Mouse (Mus musculus): ENCODE measurements around the gene Dram1. TPM values are rescaled to one million over a fixed set of nuclear protein-coding genes. Genes with fewer than 3 reads are reported as not detected.

Dram1 gene
- polyA plus RNA-seq, 1 experiment from 2014 or later = 0.49 TPM

DNA sequence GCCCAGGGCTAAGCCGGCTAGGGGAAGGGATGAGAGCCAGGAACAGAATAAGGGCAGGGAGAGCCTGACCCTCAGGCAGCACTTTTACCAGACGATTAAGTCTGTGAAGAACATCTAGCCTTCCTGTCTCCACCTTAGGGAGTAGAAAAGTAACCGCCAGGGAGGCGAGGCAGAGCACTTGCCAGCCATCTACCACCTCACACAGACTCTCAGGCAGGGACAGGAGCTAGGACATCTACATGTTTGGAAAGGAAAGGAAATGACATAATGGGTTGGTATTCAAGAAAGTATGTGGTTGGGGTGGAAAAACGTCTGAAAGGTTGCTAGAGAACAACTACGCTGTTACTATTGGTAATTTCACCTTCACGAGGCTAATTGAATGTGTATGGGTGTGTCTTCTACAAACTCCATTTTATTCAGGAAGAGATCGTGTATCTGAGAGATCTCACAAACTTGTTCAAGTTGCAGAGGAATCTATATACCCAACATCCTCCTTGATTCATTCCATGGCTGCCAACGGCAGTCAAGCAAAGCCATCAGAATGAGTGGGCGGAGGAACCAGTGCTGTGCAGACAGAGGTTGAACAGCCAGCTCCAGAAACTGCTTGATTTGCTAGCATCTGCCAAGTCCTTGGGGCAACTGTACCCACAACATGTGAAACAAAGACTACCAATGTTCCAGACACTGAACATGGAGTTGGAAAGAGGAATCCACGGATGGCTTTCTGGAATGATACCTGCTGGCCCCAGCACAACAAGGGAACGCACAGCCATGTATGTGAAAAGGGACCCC, 32.2 kb downstream of the Dram1 start:
- Histone ChIP-seq H3K4me1 (replicated peaks) (peaks cover 7% of the 10 kb centered on the region), H3K27me3 (no peaks in the 10 kb centered on the region), H3K9ac (replicated peaks) (no peak overlapping the region), H3K4me2 (no peak overlapping the region), H3K27ac (no peak overlapping the region), H3K9me3 (no peaks in the 10 kb centered on the region), H3K36me3 (no peaks in the 10 kb centered on the region), H3K4me3 (replicated peaks) (no peak overlapping the region)
- 76% methylated on average over 12 of the region's 12 CpGs for WGBS
- no peak for ATAC-seq (ENCODE audit: insufficient number of reproducible peaks, insufficient read depth, low FRiP score, low TSS enrichment, low read depth)

DNA sequence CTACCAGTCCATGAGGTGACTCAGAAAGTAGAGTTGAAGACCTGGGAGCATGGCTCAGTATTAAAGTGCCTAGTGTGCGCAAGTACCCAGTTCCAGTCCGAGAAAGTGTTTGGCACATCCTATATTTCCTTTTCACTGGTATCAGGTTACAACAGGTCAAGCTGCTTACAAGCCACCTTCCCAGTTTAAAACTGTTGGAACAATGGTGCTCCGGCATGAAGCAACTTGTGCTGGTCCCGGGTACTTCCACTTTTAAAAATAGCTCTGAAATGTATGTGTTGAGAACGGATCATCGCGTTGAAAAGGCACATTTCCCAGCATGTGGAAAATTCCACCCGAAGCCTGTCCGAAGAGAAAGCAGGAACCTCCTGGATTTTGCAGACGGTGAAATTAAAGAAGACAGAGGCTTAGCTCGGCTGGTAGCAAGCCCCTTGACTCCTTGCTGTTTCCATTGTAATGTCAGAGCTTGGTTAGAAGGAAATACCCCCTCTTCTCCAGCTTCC, 32.9 kb downstream of the Dram1 start:
- Histone ChIP-seq H3K27me3 (no peaks in the 10 kb centered on the region), H3K36me3 (no peaks in the 10 kb centered on the region), H3K9me3 (no peaks in the 10 kb centered on the region), H3K9ac (replicated peaks) (no peak overlapping the region), H3K4me2 (no peak overlapping the region), H3K27ac (no peak overlapping the region), H3K4me1 (replicated peaks) (peaks cover 7% of the 10 kb centered on the region; the same call in 1 of the 2 replicates), H3K4me3 (replicated peaks) (no peak overlapping the region)
- no peak for ATAC-seq (ENCODE audit: insufficient number of reproducible peaks, insufficient read depth, low FRiP score, low TSS enrichment, low read depth)
- WGBS = 63% methylated on average over 11 of the region's 11 CpGs

DNA sequence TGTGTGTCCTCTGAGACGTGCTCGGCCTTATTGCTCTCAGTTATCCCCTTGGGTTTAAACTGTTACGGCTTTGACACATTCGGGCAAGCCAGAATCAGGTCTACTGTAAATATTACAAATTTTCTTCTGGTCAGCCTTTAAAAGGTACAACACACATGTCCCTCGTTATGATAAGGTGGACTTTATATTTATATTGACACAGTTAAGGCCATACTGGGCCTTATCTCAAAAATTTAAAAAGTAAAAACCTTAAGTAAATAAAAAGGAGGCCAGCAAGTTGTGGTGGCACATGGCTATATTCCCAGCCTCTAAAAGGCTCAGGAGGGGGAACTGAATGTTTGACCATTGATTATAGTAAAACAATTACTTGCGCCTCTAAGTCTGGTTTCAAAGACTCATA, 37.5 kb downstream of the Dram1 start:
- Histone ChIP-seq H3K4me1 (replicated peaks) (no peaks in the 10 kb centered on the region), H3K27ac (no peak overlapping the region), H3K9me3 (no peaks in the 10 kb centered on the region), H3K4me2 (no peak overlapping the region), H3K9ac (replicated peaks) (no peak overlapping the region), H3K4me3 (replicated peaks) (no peak overlapping the region), H3K27me3 (no peaks in the 10 kb centered on the region), H3K36me3 (no peaks in the 10 kb centered on the region)
- 75% methylated on average over 6 of the region's 6 CpGs for WGBS
- no peak for ATAC-seq (ENCODE audit: insufficient number of reproducible peaks, insufficient read depth, low FRiP score, low TSS enrichment, low read depth)

DNA sequence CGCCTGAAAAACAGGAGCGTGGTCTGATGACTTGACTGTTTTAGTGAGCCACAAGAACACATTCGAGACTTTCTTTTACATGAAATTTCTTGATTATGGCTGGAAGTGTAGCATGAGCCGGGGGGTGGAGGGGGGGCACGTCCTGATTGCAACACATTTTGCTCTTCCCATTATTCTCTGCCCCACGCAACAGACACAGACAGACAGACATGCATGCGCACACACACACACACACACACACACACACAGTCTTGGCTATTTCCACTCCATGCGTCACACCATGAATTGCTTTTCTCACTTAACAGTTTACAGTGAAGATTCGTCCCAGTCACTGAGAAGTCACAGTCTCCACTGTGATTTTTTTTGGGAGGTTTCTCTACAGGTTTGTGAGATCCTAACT, 38.2 kb downstream of the Dram1 start:
- Histone ChIP-seq H3K27ac (no peak overlapping the region), H3K4me3 (replicated peaks) (no peak overlapping the region), H3K27me3 (no peaks in the 10 kb centered on the region), H3K9ac (replicated peaks) (no peak overlapping the region), H3K4me1 (replicated peaks) (no peaks in the 10 kb centered on the region), H3K4me2 (no peak overlapping the region), H3K36me3 (no peaks in the 10 kb centered on the region), H3K9me3 (no peaks in the 10 kb centered on the region)
- ATAC-seq (ENCODE audit: insufficient number of reproducible peaks, insufficient read depth, low FRiP score, low TSS enrichment, low read depth) = no peak
- 92% methylated on average over 9 of the region's 9 CpGs for WGBS

DNA sequence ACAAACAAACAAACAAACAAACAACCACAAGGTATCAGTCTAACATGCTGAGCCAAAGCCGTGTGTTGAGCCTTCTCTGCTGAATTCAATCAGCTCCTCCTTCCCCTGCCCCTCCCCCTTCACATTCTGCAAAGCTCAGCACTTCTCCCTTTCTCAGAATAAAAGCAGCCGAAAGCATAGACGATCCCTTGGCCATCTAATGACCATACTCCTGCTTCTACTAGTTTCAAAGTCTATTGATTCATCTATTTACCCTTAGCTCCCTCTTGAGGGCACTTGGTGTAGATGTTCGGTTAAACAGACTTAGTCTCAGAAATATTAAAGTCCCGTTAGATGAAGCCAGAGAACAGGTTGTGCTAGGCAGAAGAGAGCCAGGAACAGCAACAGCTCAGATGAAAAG, 48.2 kb downstream of the Dram1 start:
- Histone ChIP-seq H3K4me3 (replicated peaks) (no peak overlapping the region), H3K9ac (replicated peaks) (no peak overlapping the region), H3K4me2 (no peak overlapping the region), H3K9me3 (no peaks in the 10 kb centered on the region; the same call in 1 of the 2 replicates), H3K27ac (no peak overlapping the region), H3K4me1 (replicated peaks) (no peaks in the 10 kb centered on the region), H3K36me3 (no peaks in the 10 kb centered on the region), H3K27me3 (0 out of 2 replicates have a peak, but pooled peaks cover 6% of the 10 kb centered on the region)
- 34% methylated on average over 5 of the region's 5 CpGs for WGBS
- no peak for ATAC-seq (ENCODE audit: insufficient number of reproducible peaks, insufficient read depth, low FRiP score, low TSS enrichment, low read depth)

DNA sequence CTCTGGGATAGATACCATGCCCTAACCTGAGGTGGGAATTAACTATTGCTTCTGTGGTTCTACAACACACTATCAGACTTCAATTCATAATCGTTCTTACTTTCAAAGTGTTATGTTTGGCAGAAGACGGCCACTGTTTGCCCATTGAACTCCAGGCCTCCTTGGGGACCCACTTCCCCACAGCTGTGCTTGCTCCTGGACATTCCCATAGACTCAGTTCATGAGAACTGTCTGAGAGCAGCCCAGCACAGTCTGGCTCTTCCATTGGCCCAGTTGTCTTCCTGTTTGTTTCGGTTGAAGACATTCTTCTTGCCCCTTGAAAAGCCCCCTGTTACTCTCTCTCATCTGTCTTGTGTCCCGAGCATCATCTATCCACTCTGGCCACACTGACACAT, 50.8 kb downstream of the Dram1 start:
- no peaks in the 10 kb centered on the region for H3K36me3 ChIP-seq
- H3K27ac ChIP-seq = no peak overlapping the region
- no peak overlapping the region for H3K9ac ChIP-seq (replicated peaks)
- no peak overlapping the region for H3K4me2 ChIP-seq
- H3K4me3 ChIP-seq (replicated peaks) = no peak overlapping the region
- peaks cover 7% of the 10 kb centered on the region; the same call in 1 of the 2 replicates for H3K27me3 ChIP-seq
- H3K4me1 ChIP-seq (replicated peaks) = no peaks in the 10 kb centered on the region
- ATAC-seq (ENCODE audit: insufficient number of reproducible peaks, insufficient read depth, low FRiP score, low TSS enrichment, low read depth) = no peak
- no peaks in the 10 kb centered on the region for H3K9me3 ChIP-seq
- 67% methylated on average over 4 of the region's 4 CpGs for WGBS

DNA sequence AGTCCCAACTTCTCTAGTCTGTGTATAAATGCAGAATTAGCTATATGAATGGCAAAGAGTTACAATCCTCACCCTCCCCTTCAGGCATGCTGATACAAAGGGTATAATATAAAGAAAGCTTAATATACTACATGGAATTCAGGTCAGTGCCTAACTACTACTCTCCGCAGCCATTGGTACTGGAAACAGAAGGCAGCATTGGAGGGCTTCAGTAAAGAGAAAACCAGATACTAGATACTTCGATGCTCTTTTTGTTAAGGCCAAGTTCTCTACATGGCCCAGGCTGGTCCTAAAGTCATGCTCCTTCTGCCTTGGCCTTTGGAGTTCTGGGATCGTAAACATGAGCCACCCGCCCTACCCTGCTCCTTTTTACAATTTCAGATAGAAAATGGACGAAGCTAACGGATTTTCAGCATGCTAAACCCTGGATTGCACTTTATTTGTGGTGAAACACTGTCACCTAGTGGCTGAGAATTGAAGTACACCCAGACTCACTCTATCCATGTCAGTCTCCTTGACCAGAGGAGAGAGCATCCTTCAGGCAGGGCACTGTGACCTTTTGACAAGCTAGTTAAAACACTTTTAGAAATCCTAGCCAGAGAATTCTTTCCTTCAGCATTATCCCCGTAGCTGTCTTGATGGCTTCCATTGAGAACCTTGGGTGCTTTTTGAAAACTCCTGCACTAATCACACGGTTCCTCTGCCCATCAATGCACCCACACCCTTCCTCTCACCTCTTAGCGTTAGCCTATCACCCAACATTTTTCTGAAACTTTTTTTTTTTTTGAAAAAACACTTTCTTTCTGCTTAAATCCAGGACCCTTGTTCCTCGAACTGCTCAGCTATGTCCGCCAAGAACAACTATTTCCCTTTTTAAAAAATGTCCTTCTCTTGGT, 51.5 kb downstream of the Dram1 start:
- no peak overlapping the region for H3K27ac ChIP-seq
- H3K4me2 ChIP-seq = peak overlapping the region; percentile 36; the same call in 1 of the 2 replicates

DNA sequence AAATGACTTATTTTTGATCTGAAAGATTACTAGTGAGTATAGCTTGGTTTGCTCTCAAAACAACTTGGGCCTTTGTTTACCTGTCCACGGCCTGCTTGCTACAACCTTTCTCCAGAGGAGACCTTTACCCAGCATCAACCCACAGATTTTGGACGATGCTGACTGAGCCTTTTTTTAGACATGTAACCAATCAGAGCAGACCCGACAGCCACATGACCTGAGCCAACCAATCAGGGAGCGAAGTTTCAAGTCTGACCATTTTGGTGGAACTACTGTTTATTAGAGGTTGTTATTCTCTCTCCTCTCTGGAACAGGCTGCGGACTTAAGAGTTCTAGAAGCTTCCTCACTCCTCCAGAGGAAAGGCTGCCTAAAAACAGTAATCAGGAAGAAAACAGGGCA, 57.1 kb downstream of the Dram1 start:
- Histone ChIP-seq H3K27me3 (peaks cover 7% of the 10 kb centered on the region; the same call in 1 of the 2 replicates), H3K4me2 (no peak overlapping the region), H3K36me3 (no peaks in the 10 kb centered on the region), H3K4me1 (replicated peaks) (no peaks in the 10 kb centered on the region), H3K9me3 (no peaks in the 10 kb centered on the region), H3K27ac (no peak overlapping the region), H3K4me3 (replicated peaks) (no peak overlapping the region), H3K9ac (replicated peaks) (no peak overlapping the region)
- no peak for ATAC-seq (ENCODE audit: insufficient number of reproducible peaks, insufficient read depth, low FRiP score, low TSS enrichment, low read depth)
- 85% methylated on average over 5 of the region's 5 CpGs for WGBS

More for the DNA sequence above, 51.5 kb downstream of the Dram1 start:
- WGBS = 47% methylated on average over 11 of the region's 11 CpGs
- peak; percentile 62 for ATAC-seq (ENCODE audit: insufficient number of reproducible peaks, insufficient read depth, low FRiP score, low TSS enrichment, low read depth)
- Histone ChIP-seq H3K4me1 (replicated peaks) (no peaks in the 10 kb centered on the region), H3K36me3 (no peaks in the 10 kb centered on the region), H3K9me3 (no peaks in the 10 kb centered on the region), H3K27me3 (peaks cover 7% of the 10 kb centered on the region; the same call in 1 of the 2 replicates), H3K4me3 (replicated peaks) (no peak overlapping the region), H3K9ac (replicated peaks) (no peak overlapping the region)

DNA sequence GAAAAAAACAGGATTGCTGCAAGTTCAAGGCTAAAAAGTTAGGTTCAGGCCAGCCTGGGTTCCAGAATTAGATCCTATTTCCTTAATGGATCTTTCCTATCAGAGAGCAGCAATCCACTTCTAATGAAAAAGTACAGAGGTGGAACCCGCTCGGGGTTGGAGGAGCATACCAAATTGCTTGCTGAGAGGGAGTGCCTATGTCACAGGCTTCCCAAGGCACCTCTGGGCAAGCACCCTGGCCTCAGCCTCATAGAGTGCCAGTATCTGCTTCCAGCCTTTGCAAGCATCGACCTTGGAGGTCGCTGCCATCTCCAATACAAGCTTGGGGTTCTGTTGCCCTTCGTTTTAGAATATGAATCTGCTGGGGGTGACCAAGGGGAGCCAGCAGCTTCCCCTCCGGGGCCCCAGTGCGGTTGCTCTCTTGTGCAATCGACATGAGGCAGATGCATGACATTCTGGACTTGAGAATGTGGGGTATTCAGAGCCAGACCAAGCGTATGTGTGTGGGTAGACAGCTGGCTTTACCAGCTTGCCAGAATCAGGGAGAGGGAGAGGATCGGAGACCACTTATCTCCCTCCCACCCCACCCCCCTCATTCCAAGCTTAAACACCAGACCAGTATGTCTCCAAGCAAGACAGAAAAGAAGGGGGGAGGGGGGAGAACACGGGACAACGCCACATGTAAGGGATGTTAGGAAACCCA, 58.0 kb downstream of the Dram1 start:
- Histone ChIP-seq H3K9ac (replicated peaks) (no peak overlapping the region), H3K27ac (no peak overlapping the region), H3K4me2 (no peak overlapping the region), H3K4me3 (replicated peaks) (no peak overlapping the region), H3K9me3 (no peaks in the 10 kb centered on the region), H3K36me3 (no peaks in the 10 kb centered on the region), H3K27me3 (peaks cover 3% of the 10 kb centered on the region; the same call in 1 of the 2 replicates), H3K4me1 (replicated peaks) (no peaks in the 10 kb centered on the region)
- WGBS = 80% methylated on average over 12 of the region's 12 CpGs
- no peak for ATAC-seq (ENCODE audit: insufficient number of reproducible peaks, insufficient read depth, low FRiP score, low TSS enrichment, low read depth)

DNA sequence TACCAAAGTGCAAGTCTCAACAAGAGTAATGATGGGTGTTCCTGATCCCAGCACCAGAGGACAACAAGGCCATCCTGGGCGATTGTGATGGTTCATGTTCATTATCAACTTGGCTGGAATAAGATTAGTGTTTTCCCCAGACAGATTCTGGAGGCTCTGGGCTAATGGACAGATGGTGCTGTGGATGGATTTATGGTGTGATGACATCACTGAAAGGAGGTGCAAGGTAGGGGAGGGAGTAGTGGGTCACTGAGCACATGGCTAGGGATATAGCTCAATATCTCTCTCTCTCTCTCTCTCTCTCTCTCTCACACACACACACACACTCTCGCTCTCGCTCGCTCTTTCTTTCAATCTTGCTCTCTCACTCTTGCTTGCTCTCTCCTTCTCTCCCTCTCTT, 60.7 kb downstream of the Dram1 start:
- Histone ChIP-seq H3K36me3 (no peaks in the 10 kb centered on the region), H3K9ac (replicated peaks) (no peak overlapping the region), H3K4me2 (no peak overlapping the region), H3K27ac (no peak overlapping the region), H3K27me3 (no peaks in the 10 kb centered on the region), H3K9me3 (no peaks in the 10 kb centered on the region), H3K4me1 (replicated peaks) (no peaks in the 10 kb centered on the region), H3K4me3 (replicated peaks) (no peak overlapping the region)
- no peak for ATAC-seq (ENCODE audit: insufficient number of reproducible peaks, insufficient read depth, low FRiP score, low TSS enrichment, low read depth)
- 76% methylated on average over 4 of the region's 4 CpGs for WGBS

DNA sequence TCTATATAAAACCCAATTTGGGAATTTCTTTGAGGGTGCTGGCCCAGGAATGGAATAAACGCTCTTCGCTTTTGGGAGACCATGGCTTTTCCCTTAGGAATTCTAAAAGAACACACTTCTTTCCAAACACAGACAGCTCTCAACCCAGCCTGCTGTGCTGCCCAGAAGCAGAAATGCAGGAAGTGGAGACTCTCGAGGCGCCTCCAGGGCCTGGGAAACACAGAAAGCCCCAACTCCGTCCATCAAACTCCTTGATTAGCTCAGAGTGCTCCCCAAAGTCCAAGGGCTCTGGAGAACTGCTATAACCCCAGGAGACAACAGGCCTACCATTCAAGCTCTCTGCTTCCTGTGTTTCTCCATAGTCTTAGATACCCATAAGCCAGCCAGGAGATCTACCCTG, 61.7 kb downstream of the Dram1 start:
- no peaks in the 10 kb centered on the region for H3K27me3 ChIP-seq
- ATAC-seq (ENCODE audit: insufficient number of reproducible peaks, insufficient read depth, low FRiP score, low TSS enrichment, low read depth) = no peak
- H3K36me3 ChIP-seq = no peaks in the 10 kb centered on the region
- H3K4me1 ChIP-seq (replicated peaks) = no peaks in the 10 kb centered on the region
- no peak overlapping the region for H3K27ac ChIP-seq
- H3K9me3 ChIP-seq = no peaks in the 10 kb centered on the region
- no peak overlapping the region for H3K4me3 ChIP-seq (replicated peaks)
- no peak overlapping the region for H3K9ac ChIP-seq (replicated peaks)
- 83% methylated on average over 5 of the region's 5 CpGs for WGBS
- H3K4me2 ChIP-seq = no peak overlapping the region

All from limb, embryonic 12.5 days (tissue).